Mouse (Mus musculus): ENCODE measurements around the gene Pthlh. TPM values are rescaled to one million over a fixed set of nuclear protein-coding genes. Genes with fewer than 3 reads are reported as not detected.

Gene Pthlh
- total and polyA plus RNA-seq, 2 experiments: not detected

DNA sequence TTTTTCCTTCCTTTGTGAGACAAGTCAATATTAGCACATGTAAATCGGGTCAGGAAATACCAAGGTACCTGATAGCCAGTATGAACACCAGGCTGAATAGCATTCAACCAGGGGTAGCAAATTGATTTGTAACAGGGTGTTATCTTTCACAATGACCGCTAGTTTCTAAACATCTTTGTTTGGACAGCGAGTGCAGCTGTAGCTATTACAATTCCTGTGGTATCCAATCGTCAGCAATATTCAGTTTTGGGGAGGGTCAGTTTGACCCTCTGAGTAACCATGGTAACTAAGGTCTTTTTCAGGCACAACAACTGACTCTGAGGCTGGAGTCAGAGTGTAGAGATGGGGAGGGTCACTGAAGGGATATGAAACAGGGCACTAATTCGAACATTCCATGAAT lies 15.3 kb upstream of the Pthlh start:
- 46% methylated on average over 5 of the region's 5 CpGs for whole genome bisulfite sequencing
- Histone ChIP-seq H3K9ac (ENCODE audit: low read depth, low read length) (no peak overlapping the region), H3K27ac (replicated peaks; ENCODE audit: insufficient read depth, low read depth, low read length) (no peak overlapping the region), H3K79me2 (ENCODE audit: control insufficient read depth, insufficient read depth, low read length) (no peaks in the 10 kb centered on the region), H3K36me3 (ENCODE audit: control insufficient read depth, insufficient read depth, low read length) (no peaks in the 10 kb centered on the region), H3K4me3 (ENCODE audit: insufficient read depth, low read depth, low read length) (no peak overlapping the region), H3K4me1 (ENCODE audit: control insufficient read depth, insufficient read depth, low read length) (no peaks in the 10 kb centered on the region), H3K27me3 (ENCODE audit: control insufficient read depth, insufficient read depth, low read length) (no peaks in the 10 kb centered on the region)
- TF ChIP-seq POLR2A (IDR thresholded peaks at IDR 0.05; ENCODE audit: extremely low read depth, insufficient read depth, low read length): no peak
- TF ChIP-seq CTCF (IDR thresholded peaks at IDR 0.05; ENCODE audit: low read depth, low read length): no peak
- no peak for DNase-seq (ENCODE audit: extremely low read depth, low read depth, low spot score)

DNA sequence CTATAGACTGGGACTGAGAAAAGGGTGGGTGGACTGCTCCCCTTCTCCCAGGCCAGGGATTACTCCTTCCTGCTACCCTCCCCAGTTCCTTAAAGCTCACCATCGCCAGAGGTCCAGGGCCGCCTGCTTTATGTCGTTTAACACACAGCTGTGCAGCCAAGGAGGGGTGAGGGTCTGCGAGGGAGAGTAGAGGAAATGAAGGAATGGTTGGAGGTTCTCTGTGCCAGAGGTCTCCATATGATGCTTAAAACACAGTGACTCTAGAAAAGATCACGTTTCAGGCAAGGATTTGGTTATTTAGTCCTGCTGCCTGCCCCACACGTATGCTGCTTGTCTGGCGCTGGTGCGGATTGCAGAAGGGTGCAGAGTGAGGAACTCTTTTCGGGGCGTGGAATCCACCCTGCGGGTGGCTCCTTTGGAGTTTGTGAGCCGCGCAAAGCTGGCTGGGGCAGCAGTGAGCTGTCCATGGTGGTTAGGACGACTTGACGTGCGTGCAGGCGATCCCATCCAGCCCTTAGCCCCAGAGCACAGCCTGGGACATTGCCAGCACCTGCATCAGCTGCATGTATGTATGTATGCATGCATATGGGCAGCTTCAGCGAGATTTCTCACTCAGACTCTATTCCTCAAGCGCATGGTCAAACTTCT lies 4.3 kb upstream of the Pthlh start:
- Histone ChIP-seq H3K27ac (replicated peaks; ENCODE audit: insufficient read depth, low read depth, low read length) (no peak overlapping the region), H3K4me1 (ENCODE audit: control insufficient read depth, insufficient read depth, low read length) (peaks cover 5% of the 10 kb centered on the region; the same call in 1 of the 2 replicates), H3K9ac (ENCODE audit: low read depth, low read length) (no peak overlapping the region), H3K36me3 (ENCODE audit: control insufficient read depth, insufficient read depth, low read length) (no peaks in the 10 kb centered on the region), H3K79me2 (ENCODE audit: control insufficient read depth, insufficient read depth, low read length) (no peaks in the 10 kb centered on the region), H3K27me3 (ENCODE audit: control insufficient read depth, insufficient read depth, low read length) (peaks cover 9% of the 10 kb centered on the region), H3K4me3 (ENCODE audit: insufficient read depth, low read depth, low read length) (no peak overlapping the region)
- DNase-seq (ENCODE audit: extremely low read depth, low read depth, low spot score): no peak
- TF ChIP-seq POLR2A (IDR thresholded peaks at IDR 0.05; ENCODE audit: extremely low read depth, insufficient read depth, low read length): no peak
- TF ChIP-seq CTCF (IDR thresholded peaks at IDR 0.05; ENCODE audit: low read depth, low read length): no peak
- 4% methylated on average over 19 of the region's 19 CpGs for WGBS

DNA sequence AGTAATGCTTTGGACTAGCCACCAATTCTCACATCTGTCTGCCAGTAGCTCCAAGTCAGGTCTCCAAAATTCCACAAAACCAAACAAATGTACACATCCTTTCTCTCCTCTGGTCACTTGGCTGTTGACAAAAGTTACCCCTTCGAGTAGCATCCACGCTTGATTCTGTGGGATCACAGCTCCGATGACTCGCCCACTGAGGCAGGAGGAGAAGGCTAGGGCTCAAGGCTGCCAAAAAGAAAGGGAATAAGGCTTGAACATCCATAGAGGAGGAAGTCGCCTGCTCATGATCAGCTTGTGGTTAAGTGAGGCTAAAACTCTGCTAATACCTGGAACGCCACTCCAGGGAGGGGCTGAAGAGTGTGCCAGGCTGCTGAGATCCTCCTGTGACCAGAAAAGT lies 2.5 kb upstream of the Pthlh start:
- no peak for DNase-seq (ENCODE audit: extremely low read depth, low read depth, low spot score)
- Histone ChIP-seq H3K27me3 (ENCODE audit: control insufficient read depth, insufficient read depth, low read length) (peaks cover 14% of the 10 kb centered on the region), H3K36me3 (ENCODE audit: control insufficient read depth, insufficient read depth, low read length) (no peaks in the 10 kb centered on the region), H3K79me2 (ENCODE audit: control insufficient read depth, insufficient read depth, low read length) (no peaks in the 10 kb centered on the region), H3K4me1 (ENCODE audit: control insufficient read depth, insufficient read depth, low read length) (peaks cover 5% of the 10 kb centered on the region; the same call in 1 of the 2 replicates), H3K4me3 (ENCODE audit: insufficient read depth, low read depth, low read length) (no peak overlapping the region), H3K27ac (replicated peaks; ENCODE audit: insufficient read depth, low read depth, low read length) (no peak overlapping the region), H3K9ac (ENCODE audit: low read depth, low read length) (no peak overlapping the region)
- WGBS: 77% methylated on average over 6 of the region's 6 CpGs
- TF ChIP-seq CTCF (IDR thresholded peaks at IDR 0.05; ENCODE audit: low read depth, low read length) (no peak), POLR2A (IDR thresholded peaks at IDR 0.05; ENCODE audit: extremely low read depth, insufficient read depth, low read length) (no peak)

DNA sequence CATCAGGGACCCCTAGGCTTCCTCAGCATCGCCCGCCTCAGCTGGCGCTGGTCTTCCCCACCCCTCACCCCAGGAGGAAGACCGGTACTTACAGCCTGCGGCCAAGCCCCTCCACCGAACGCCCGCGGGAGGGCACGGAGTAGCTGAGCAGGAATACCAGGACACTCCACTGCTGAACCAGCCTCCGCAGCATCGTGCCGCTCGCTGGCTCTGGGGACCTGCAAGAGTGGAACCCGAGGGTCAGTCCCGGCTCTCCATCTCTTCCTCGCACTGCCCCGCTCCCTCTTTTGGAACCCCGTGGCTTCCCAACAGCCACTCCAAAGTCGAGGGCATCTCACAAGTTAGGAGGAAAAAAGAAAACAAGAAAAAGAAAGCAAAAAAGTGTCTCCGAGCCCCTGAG lies 805 bp downstream of the Pthlh start:
- peaks cover 5% of the 10 kb centered on the region; the same call in 1 of the 2 replicates for H3K4me1 ChIP-seq (ENCODE audit: control insufficient read depth, insufficient read depth, low read length)
- peaks cover 14% of the 10 kb centered on the region for H3K27me3 ChIP-seq (ENCODE audit: control insufficient read depth, insufficient read depth, low read length)
- 1% methylated on average over 21 of the region's 21 CpGs for WGBS
- H3K4me3 ChIP-seq (ENCODE audit: insufficient read depth, low read depth, low read length): no peak overlapping the region
- no peak overlapping the region for H3K9ac ChIP-seq (ENCODE audit: low read depth, low read length)
- TF ChIP-seq CTCF (IDR thresholded peaks at IDR 0.05; ENCODE audit: low read depth, low read length) (no peak), POLR2A (IDR thresholded peaks at IDR 0.05; ENCODE audit: extremely low read depth, insufficient read depth, low read length) (no peak)
- no peak overlapping the region for H3K27ac ChIP-seq (replicated peaks; ENCODE audit: insufficient read depth, low read depth, low read length)
- H3K36me3 ChIP-seq (ENCODE audit: control insufficient read depth, insufficient read depth, low read length): no peaks in the 10 kb centered on the region
- no peaks in the 10 kb centered on the region for H3K79me2 ChIP-seq (ENCODE audit: control insufficient read depth, insufficient read depth, low read length)
- DNase-seq (ENCODE audit: extremely low read depth, low read depth, low spot score): no peak

DNA sequence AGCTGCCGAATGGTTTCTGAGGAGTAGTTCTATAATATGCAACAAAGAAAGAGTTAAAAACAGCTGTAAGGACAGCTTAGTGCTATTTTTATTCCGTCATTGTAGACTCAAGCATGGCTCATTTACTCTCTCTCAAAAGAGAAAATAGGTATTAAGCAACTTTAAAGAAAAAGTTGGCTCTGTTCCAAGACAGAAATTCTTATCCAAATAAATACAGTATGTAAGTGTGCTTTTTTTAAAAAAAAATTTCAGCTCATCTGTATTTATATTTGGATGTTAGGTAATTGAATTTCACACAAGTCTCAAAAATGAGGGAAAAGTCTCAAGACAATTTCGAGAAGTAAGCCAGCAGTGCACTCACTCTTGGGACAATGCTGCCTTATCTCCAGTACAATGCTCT lies 2.4 kb downstream of the Pthlh start:
- DNase-seq (ENCODE audit: extremely low read depth, low read depth, low spot score): no peak
- Histone ChIP-seq H3K4me3 (ENCODE audit: insufficient read depth, low read depth, low read length) (no peak overlapping the region), H3K4me1 (ENCODE audit: control insufficient read depth, insufficient read depth, low read length) (peaks cover 5% of the 10 kb centered on the region; the same call in 1 of the 2 replicates), H3K27me3 (ENCODE audit: control insufficient read depth, insufficient read depth, low read length) (peaks cover 14% of the 10 kb centered on the region), H3K27ac (replicated peaks; ENCODE audit: insufficient read depth, low read depth, low read length) (no peak overlapping the region), H3K36me3 (ENCODE audit: control insufficient read depth, insufficient read depth, low read length) (no peaks in the 10 kb centered on the region), H3K9ac (ENCODE audit: low read depth, low read length) (no peak overlapping the region), H3K79me2 (ENCODE audit: control insufficient read depth, insufficient read depth, low read length) (no peaks in the 10 kb centered on the region)
- WGBS: 60% methylated on average over 3 of the region's 3 CpGs
- TF ChIP-seq CTCF (IDR thresholded peaks at IDR 0.05; ENCODE audit: low read depth, low read length) (no peak), POLR2A (IDR thresholded peaks at IDR 0.05; ENCODE audit: extremely low read depth, insufficient read depth, low read length) (no peak)

DNA sequence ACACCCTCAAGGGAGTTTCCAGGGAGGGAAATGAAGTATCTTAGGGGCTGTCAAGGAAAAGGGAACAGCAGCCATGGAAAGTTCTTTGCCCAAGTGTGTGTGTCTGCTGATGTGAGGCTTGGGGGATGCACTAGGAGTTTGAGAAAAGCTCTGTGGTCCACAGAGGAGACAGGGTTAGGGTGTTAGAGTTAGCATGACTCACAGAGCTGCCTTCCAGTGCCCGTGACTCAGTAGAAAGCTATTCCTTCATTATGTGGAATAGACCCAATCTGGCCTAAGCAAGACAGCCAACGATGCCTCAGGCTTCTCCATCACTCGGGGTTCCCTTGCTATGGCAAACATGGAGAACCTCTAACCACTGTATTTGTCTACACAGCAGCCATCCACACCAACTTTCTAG lies 3.2 kb downstream of the Pthlh start:
- no peak overlapping the region for H3K27ac ChIP-seq (replicated peaks; ENCODE audit: insufficient read depth, low read depth, low read length)
- peaks cover 14% of the 10 kb centered on the region for H3K27me3 ChIP-seq (ENCODE audit: control insufficient read depth, insufficient read depth, low read length)
- H3K4me3 ChIP-seq (ENCODE audit: insufficient read depth, low read depth, low read length): no peak overlapping the region
- H3K9ac ChIP-seq (ENCODE audit: low read depth, low read length): no peak overlapping the region
- TF ChIP-seq CTCF (IDR thresholded peaks at IDR 0.05; ENCODE audit: low read depth, low read length) (no peak), POLR2A (IDR thresholded peaks at IDR 0.05; ENCODE audit: extremely low read depth, insufficient read depth, low read length) (no peak)
- WGBS: 73% methylated on average over 3 of the region's 3 CpGs
- no peaks in the 10 kb centered on the region for H3K36me3 ChIP-seq (ENCODE audit: control insufficient read depth, insufficient read depth, low read length)
- H3K79me2 ChIP-seq (ENCODE audit: control insufficient read depth, insufficient read depth, low read length): no peaks in the 10 kb centered on the region
- H3K4me1 ChIP-seq (ENCODE audit: control insufficient read depth, insufficient read depth, low read length): peaks cover 5% of the 10 kb centered on the region; the same call in 1 of the 2 replicates
- DNase-seq (ENCODE audit: extremely low read depth, low read depth, low spot score): no peak

Data from liver, adult 2 months (tissue).